Mouse (Mus musculus): ENCODE results near the gene Stxbp5. TPM values are rescaled to one million over a fixed set of nuclear protein-coding genes. Genes with fewer than 3 reads are reported as not detected.

Gene Stxbp5
- polyA plus RNA-seq (2014; fragmentation: Nextera tagmentation; extraction: Ambion mirVana) = 5.5 and 6.7 TPM in 2 replicates

DNA sequence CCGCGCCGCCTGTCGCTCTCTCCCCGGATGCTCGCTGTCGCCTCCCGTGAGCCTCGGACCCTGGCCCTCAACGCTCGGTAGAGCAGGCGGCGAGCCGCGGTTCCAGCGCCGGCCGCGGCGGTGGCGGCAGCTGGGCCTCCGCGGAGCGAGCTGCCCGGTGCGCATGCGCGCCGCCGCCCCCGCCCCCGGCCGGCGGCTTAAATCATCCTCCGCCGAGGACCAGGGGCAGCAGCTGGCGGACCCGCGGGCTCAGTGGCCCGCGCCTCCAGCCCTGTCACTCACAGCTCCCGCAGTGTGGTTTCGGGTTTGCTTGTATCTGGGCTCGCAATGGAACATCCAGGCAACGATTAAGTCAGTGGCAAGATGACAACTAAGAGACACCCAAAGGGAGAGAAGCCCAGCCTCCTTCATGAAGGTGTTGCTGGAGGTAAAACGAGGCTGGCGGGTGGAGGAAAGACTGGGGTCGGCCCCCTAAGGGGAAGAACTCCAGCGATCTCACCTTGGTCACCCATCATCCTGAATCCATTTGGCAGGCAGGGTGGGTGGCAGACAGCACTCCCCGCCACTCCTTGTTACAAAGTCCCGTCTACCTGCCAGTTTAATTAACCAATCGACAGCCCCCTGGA, at the start of gene Stxbp5:
TSS of gene Stxbp5 (minus strand) at position 9 of the 626 bp plus-strand sequence.
- no peaks in the 10 kb centered on the region for H3K36me3 ChIP-seq (ENCODE audit: control insufficient read depth, insufficient read depth, low read length)
- peak within 1 kb of the TSS; percentile 86 for H3K27ac ChIP-seq (ENCODE audit: low read depth, low read length)
- H3K4me2 ChIP-seq (ENCODE audit: low read depth) = peak within 1 kb of the TSS; percentile 90
- H3K4me1 ChIP-seq (ENCODE audit: control insufficient read depth, insufficient read depth, low read length) = peaks cover 5% of the 10 kb centered on the region
- peak within 1 kb of the TSS; percentile 72 for H3K4me3 ChIP-seq (ENCODE audit: low read depth, low read length)
- H3K27me3 ChIP-seq (ENCODE audit: control insufficient read depth, insufficient read depth, low read length) = no peaks in the 10 kb centered on the region
- WGBS = 0% methylated on average over 32 of the region's 52 CpGs
- DNase-seq (ENCODE audit: low spot score) (peak; percentile 91), ATAC-seq (ENCODE audit: insufficient read depth, low FRiP score, low TSS enrichment) (peak; percentile 80)
- no peaks in the 10 kb centered on the region for H3K9me3 ChIP-seq (ENCODE audit: control insufficient read depth, low read length)
- H3K9ac ChIP-seq (ENCODE audit: low read length) = peak within 1 kb of the TSS; percentile 83

DNA sequence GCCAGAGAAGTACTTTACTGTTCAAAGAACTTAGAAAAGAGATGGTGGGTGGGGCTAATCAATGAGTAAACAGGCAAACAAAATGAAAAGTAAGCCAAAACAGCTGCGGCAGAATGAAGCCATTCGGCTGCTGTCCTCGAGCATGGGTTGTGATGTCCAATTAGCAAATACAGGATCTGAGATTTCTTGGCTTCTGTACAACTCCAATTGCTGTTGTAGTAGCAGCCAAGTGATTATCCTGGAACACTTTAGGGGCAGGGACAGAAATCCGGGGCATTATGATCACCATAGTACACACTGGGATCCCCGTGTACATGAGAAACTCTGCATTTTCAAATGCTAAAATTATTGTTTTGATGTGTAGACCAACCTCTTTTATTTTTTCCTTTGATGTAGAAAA, 11.5 kb upstream of the Stxbp5 start:
- Histone ChIP-seq H3K9me3 (ENCODE audit: control insufficient read depth, low read length) (no peaks in the 10 kb centered on the region), H3K9ac (ENCODE audit: low read length) (no peak overlapping the region), H3K36me3 (ENCODE audit: control insufficient read depth, insufficient read depth, low read length) (no peaks in the 10 kb centered on the region), H3K4me3 (ENCODE audit: low read depth, low read length) (no peak overlapping the region), H3K27me3 (ENCODE audit: control insufficient read depth, insufficient read depth, low read length) (no peaks in the 10 kb centered on the region), H3K4me2 (ENCODE audit: low read depth) (no peak overlapping the region), H3K4me1 (ENCODE audit: control insufficient read depth, insufficient read depth, low read length) (no peaks in the 10 kb centered on the region), H3K27ac (ENCODE audit: low read depth, low read length) (no peak overlapping the region)
- ATAC-seq (ENCODE audit: insufficient read depth, low FRiP score, low TSS enrichment) (no peak), DNase-seq (ENCODE audit: low spot score) (no peak)
- 91% methylated on average over 5 of the region's 5 CpGs for WGBS

DNA sequence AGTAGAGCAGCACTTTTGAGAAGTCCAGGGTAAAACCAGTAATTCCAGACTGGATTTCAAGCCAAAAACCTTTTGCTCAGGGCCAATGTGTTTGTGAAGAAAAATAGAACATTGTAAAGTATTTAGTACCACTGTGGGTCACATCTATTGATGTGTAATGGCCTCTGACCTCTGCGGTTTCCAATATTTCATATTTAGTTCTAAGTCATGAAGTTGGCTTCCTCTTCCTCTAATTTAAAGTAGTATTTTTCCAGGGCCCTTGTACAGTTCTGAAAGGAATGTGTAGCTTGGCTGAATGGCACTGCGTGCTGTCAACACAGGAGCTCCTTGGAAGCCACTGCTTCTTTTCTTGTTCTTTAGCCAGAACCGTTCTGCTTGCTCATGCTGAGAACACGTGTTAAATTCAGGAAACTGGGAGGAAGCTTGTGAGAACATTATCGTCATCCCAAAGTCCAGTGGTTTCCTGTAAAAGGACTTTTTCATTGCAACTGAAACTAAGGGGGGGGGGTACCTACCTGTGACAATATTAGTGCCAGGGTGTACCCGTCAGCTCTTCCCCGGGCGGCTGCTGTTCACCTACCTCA, 7.1 kb upstream of the Stxbp5 start:
- H3K4me1 ChIP-seq (ENCODE audit: control insufficient read depth, insufficient read depth, low read length) = no peaks in the 10 kb centered on the region
- DNase-seq (ENCODE audit: low spot score) (no peak), ATAC-seq (ENCODE audit: insufficient read depth, low FRiP score, low TSS enrichment) (no peak)
- no peaks in the 10 kb centered on the region for H3K9me3 ChIP-seq (ENCODE audit: control insufficient read depth, low read length)
- no peak overlapping the region for H3K9ac ChIP-seq (ENCODE audit: low read length)
- H3K4me2 ChIP-seq (ENCODE audit: low read depth) = no peak overlapping the region
- no peak overlapping the region for H3K4me3 ChIP-seq (ENCODE audit: low read depth, low read length)
- WGBS = 84% methylated on average over 8 of the region's 8 CpGs
- no peaks in the 10 kb centered on the region for H3K36me3 ChIP-seq (ENCODE audit: control insufficient read depth, insufficient read depth, low read length)
- no peaks in the 10 kb centered on the region for H3K27me3 ChIP-seq (ENCODE audit: control insufficient read depth, insufficient read depth, low read length)
- no peak overlapping the region for H3K27ac ChIP-seq (ENCODE audit: low read depth, low read length)

DNA sequence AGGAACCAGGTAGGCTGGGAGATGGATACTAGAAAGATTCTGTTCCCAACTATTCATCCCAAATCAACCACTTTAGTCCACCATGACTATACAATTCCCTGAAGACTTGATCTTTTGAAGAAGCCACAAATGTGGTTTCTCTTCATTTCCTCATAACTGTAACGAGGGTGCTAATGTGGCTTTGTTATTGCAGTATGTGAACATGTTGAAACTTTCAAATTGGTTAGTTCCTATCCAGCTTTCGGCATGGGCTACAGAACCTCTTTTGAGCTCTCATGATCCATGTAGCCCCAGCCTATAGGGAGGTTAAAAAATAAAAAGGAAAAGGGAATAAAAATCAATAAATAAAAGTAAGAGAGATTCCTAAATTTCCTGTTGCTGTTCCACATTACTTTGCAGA, 6.6 kb upstream of the Stxbp5 start:
- Histone ChIP-seq H3K27me3 (ENCODE audit: control insufficient read depth, insufficient read depth, low read length) (no peaks in the 10 kb centered on the region), H3K4me2 (ENCODE audit: low read depth) (no peak overlapping the region), H3K27ac (ENCODE audit: low read depth, low read length) (no peak overlapping the region), H3K4me3 (ENCODE audit: low read depth, low read length) (no peak overlapping the region), H3K9ac (ENCODE audit: low read length) (no peak overlapping the region), H3K9me3 (ENCODE audit: control insufficient read depth, low read length) (no peaks in the 10 kb centered on the region), H3K4me1 (ENCODE audit: control insufficient read depth, insufficient read depth, low read length) (no peaks in the 10 kb centered on the region), H3K36me3 (ENCODE audit: control insufficient read depth, insufficient read depth, low read length) (no peaks in the 10 kb centered on the region)
- ATAC-seq (ENCODE audit: insufficient read depth, low FRiP score, low TSS enrichment) = no peak
- DNase-seq (ENCODE audit: low spot score) = no peak
- 91% methylated on average over 2 of the region's 2 CpGs for WGBS

DNA sequence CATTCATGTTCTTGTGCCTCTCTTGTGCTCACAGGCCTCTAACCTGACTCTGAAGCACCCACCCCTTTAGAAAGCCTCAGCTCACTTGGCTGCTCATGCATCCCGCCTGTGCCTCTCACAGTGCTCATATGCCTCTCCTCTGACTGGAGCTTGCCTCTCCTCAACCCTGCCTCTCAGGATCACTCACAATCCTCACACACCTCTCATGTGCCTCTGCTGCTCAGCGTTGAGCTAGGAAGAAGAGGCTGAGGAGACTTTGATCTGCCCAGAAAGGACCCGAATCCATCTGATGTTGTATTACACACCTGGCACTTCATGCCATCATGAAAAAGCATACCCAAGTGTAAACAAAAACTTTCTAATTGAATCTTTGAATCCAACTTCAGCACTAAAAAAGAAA, 5.3 kb upstream of the Stxbp5 start:
- Histone ChIP-seq H3K27ac (ENCODE audit: low read depth, low read length) (no peak overlapping the region), H3K9me3 (ENCODE audit: control insufficient read depth, low read length) (no peaks in the 10 kb centered on the region), H3K4me3 (ENCODE audit: low read depth, low read length) (no peak overlapping the region), H3K9ac (ENCODE audit: low read length) (no peak overlapping the region), H3K27me3 (ENCODE audit: control insufficient read depth, insufficient read depth, low read length) (no peaks in the 10 kb centered on the region), H3K4me2 (ENCODE audit: low read depth) (no peak overlapping the region), H3K36me3 (ENCODE audit: control insufficient read depth, insufficient read depth, low read length) (no peaks in the 10 kb centered on the region), H3K4me1 (ENCODE audit: control insufficient read depth, insufficient read depth, low read length) (no peaks in the 10 kb centered on the region)
- WGBS = 69% methylated on average over 3 of the region's 3 CpGs
- DNase-seq (ENCODE audit: low spot score) (no peak), ATAC-seq (ENCODE audit: insufficient read depth, low FRiP score, low TSS enrichment) (no peak)

DNA sequence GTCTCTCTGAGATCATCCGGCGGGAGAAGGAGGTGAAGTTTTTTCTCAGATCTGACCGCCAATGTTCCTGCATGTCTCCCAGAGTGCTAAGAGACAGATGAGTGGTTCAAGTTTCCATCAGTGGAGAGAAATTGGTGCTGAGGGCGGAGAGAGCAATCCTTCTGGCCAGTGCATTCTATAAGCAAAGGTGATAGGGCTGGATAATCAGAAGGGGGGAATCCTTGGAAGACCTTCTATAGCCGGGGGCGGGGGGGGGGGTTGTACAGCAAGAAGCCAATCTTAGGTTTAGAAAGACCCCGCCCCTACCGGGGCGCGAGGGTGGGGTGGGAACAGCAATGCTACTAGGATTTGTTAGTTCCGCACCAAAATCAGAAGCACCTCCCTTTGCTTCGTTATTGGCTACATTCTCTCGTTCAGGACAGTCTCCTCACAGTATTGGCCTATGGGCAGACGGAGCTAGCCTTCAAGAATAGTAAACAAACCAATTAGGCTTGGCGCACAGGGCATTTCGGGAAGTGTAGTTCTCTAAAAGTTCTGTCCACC, 889 bp upstream of the Stxbp5 start:
- under 1% methylated on average over 16 of the region's 16 CpGs for WGBS

DNA sequence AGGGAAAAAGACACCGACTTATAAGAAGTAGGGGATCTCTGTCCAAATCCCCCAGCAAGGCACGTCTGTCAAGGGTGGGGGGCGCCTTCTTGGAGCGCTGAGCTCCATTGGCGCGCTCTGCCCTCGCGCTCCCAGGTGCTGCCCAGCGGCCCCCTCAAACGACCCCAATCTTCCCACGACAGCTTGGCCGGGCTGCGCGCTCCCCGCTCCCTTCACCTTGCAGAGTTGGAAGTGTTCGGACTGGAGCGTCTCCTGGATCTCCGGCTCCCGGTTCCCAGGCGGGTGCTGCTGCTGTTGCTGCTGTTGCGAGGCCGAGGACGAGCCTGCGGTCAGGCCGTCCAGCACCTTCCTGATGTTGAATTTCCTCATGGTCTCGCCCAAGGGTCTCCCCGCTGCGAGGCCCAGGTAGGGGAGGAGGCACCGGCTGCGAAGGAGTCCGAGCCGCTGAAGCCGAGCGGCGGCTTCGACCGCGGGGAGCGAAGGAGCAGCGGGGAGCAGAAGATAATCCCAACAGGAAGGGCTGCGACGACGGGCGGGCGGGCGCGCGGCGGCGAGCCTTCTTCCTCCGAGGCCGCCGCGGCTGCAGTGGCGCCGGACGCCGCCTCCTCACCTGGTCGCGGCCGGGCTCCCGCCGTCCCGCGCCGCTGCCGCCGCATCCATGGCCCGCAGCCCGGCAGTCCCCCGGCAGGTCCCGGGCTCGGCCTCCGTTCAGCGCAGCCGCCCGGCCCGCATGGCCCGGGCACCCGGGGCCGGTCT, 386 bp downstream of the Stxbp5 start:
- peak overlapping the region; percentile 90 for H3K4me2 ChIP-seq (ENCODE audit: low read depth)
- H3K4me3 ChIP-seq (ENCODE audit: low read depth, low read length) = peak overlapping the region; percentile 72
- no peaks in the 10 kb centered on the region for H3K27me3 ChIP-seq (ENCODE audit: control insufficient read depth, insufficient read depth, low read length)
- peak; percentile 31 for ATAC-seq (ENCODE audit: insufficient read depth, low FRiP score, low TSS enrichment)
- peak overlapping the region; percentile 86 for H3K27ac ChIP-seq (ENCODE audit: low read depth, low read length)
- H3K9me3 ChIP-seq (ENCODE audit: control insufficient read depth, low read length) = no peaks in the 10 kb centered on the region
- peak overlapping the region; percentile 83 for H3K9ac ChIP-seq (ENCODE audit: low read length)
- H3K4me1 ChIP-seq (ENCODE audit: control insufficient read depth, insufficient read depth, low read length) = peaks cover 5% of the 10 kb centered on the region
- DNase-seq (ENCODE audit: low spot score) = peak; percentile 64
- H3K36me3 ChIP-seq (ENCODE audit: control insufficient read depth, insufficient read depth, low read length) = no peaks in the 10 kb centered on the region
- under 1% methylated on average over 62 of the region's 81 CpGs for WGBS

More for the DNA sequence above, 889 bp upstream of the Stxbp5 start:
- Histone ChIP-seq H3K27ac (ENCODE audit: low read depth, low read length) (0 out of 2 replicates have a peak overlapping the region, but pooled peaks have one; percentile 20), H3K36me3 (ENCODE audit: control insufficient read depth, insufficient read depth, low read length) (no peaks in the 10 kb centered on the region), H3K4me3 (ENCODE audit: low read depth, low read length) (peak overlapping the region; percentile 72), H3K4me2 (ENCODE audit: low read depth) (peak overlapping the region; percentile 90), H3K9me3 (ENCODE audit: control insufficient read depth, low read length) (no peaks in the 10 kb centered on the region), H3K4me1 (ENCODE audit: control insufficient read depth, insufficient read depth, low read length) (peaks cover 5% of the 10 kb centered on the region), H3K9ac (ENCODE audit: low read length) (peak overlapping the region; percentile 48; the same call in 1 of the 2 replicates), H3K27me3 (ENCODE audit: control insufficient read depth, insufficient read depth, low read length) (no peaks in the 10 kb centered on the region)
- peak; percentile 87 for ATAC-seq (ENCODE audit: insufficient read depth, low FRiP score, low TSS enrichment)
- DNase-seq (ENCODE audit: low spot score) = peak; percentile 79

DNA sequence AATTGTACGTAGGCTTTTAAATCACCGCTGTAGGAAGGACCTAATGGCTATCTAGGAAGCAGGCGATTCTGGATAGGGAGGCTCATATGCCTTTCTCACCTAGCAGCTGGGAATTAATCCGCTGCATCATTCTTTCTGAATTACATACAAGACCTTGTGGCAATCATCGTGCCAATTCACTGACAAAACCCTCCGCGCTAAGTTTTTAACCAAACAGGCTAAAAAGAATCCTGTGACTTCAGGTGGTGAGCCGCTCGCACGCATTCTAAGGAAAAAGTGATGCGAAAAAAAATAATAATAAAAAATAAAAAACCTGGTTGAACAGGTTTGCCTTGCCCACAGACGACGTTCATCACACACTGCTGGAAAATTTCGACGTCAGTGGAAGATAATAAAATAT, 1.1 kb downstream of the Stxbp5 start:
- Histone ChIP-seq H3K4me2 (ENCODE audit: low read depth) (peak overlapping the region; percentile 90), H3K4me1 (ENCODE audit: control insufficient read depth, insufficient read depth, low read length) (peaks cover 5% of the 10 kb centered on the region), H3K9me3 (ENCODE audit: control insufficient read depth, low read length) (no peaks in the 10 kb centered on the region), H3K36me3 (ENCODE audit: control insufficient read depth, insufficient read depth, low read length) (no peaks in the 10 kb centered on the region), H3K9ac (ENCODE audit: low read length) (no peak overlapping the region), H3K27ac (ENCODE audit: low read depth, low read length) (no peak overlapping the region), H3K4me3 (ENCODE audit: low read depth, low read length) (peak overlapping the region; percentile 72), H3K27me3 (ENCODE audit: control insufficient read depth, insufficient read depth, low read length) (no peaks in the 10 kb centered on the region)
- 2% methylated on average over 15 of the region's 15 CpGs for WGBS
- DNase-seq (ENCODE audit: low spot score) = peak; percentile 24
- ATAC-seq (ENCODE audit: insufficient read depth, low FRiP score, low TSS enrichment) = no peak

Data from neural tube, embryonic 11.5 days (tissue).